Mouse (Mus musculus) bone marrow macrophage, adult 2 months (primary cell): ENCODE measurements around the gene Trir. TPM values are rescaled to one million over a fixed set of nuclear protein-coding genes. Genes with fewer than 3 reads are reported as not detected.

Experiments
- H3K27ac ChIP-seq: 2 replicates; pipeline ENCODE4 v1.5.1; 2012; ENCODE audit warnings: low read depth, low read length; ENCODE audit not compliant: insufficient read depth
- H3K4me1 ChIP-seq: 2 replicates; pipeline ENCODE4 v1.6.1; 2012; ENCODE audit warnings: low read length; ENCODE audit not compliant: control insufficient read depth, insufficient read depth
- H3K4me3 ChIP-seq: 2 replicates; pipeline ENCODE4 v1.5.1; 2012; ENCODE audit warnings: mild to moderate bottlenecking, low read length, moderate library complexity; ENCODE audit not compliant: insufficient read depth
- CTCF ChIP-seq: IDR thresholded peaks from 2 replicates; pipeline ENCODE4 v1.5.1; 2012; ENCODE audit warnings: low read depth, mild to moderate bottlenecking, low read length, moderate library complexity
- POLR2A ChIP-seq: IDR thresholded peaks from 2 replicates; pipeline ENCODE4 v1.6.1; 2012; ENCODE audit warnings: mild to moderate bottlenecking, low read depth, low read length, borderline replicate concordance
- polyA plus RNA-seq: library from polyadenylated mRNA; stranded (reverse); fragments of >200 nt; gene quantifications from 2 replicates; pipeline ENCODE4 v1.2.4, GENCODE M21; 2012; ENCODE audit not compliant: missing spikeins, insufficient read depth, insufficient read length

Trir gene
- polyA plus RNA-seq, 1 experiment = 145 TPM

DNA sequence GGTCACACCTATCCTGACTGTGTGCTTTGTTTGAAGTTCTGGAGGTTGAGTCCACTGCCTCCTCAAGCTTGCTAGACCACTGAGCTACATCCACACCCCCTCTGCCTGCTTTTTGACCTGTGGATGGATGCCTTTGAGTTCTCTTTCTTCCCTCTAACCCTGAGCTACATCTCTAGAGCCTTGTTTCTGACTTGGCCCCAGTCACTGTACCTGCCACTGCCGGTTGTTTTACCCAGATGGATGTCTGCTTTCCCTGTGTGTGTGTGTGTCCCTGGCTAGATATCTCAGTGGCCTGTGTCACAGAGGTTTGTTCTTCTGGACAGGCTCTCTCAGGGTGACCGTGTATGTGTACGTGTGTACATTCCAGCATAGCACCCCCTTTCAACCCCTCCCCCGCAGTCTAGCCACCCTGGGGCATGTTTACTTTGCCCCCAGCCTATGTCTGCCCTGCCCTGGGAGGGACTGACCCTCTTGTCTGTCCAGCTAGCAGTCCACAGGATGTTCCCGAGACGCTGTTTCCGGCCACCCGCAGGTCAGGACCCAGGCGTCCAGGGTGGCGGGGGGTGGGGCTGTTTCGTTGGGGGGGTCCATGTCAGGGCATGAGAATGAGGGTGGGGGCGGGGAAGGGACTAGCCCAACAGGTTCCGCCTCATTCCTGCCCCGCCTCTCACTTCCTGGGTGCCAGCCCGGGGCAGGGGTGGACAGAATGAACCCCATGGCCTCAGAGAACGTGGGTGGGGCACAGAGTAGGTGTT lies 42.2 kb upstream of the Trir start:
- Histone ChIP-seq H3K4me3 (peak overlapping the region; percentile 71), H3K27ac (peak overlapping the region; percentile 99), H3K4me1 (peaks cover 53% of the 10 kb centered on the region)
- TF ChIP-seq POLR2A (no peak), CTCF (no peak)

DNA sequence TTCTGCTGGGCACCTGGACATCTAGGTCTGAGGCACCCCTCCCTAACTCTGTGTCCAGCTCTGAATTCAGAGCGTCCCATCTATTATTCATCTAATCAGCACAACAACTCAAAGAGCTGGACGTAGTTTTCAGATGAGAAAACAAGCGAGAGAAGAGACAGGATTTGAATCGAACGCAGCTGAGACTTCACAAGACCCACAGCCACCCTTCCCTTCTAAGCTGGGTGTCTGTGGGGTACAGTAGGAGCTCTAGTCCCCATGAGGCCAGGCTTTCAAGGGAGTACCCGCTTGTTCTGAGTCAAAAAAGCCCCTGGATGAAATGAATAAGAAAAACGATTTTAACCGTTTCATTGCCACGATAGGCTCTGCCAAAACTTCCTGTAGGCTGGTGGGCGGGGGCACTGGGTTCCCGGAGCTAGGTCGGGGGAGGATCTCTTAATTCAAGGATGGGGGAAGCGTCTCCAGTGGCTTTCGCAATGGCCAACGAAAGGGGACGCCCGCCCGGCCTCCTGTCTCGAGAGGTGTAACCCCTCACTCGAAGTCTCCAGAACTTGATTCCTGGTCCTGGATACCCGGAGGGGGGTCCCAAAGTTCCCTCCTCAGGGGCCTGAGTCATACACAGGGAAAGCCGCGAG lies 41.5 kb upstream of the Trir start:
- Histone ChIP-seq H3K27ac (peak overlapping the region; percentile 99), H3K4me1 (peaks cover 53% of the 10 kb centered on the region), H3K4me3 (peak overlapping the region; percentile 71)
- TF ChIP-seq POLR2A = no peak
- no peak; the same call in 1 of the 2 replicates for TF ChIP-seq CTCF

DNA sequence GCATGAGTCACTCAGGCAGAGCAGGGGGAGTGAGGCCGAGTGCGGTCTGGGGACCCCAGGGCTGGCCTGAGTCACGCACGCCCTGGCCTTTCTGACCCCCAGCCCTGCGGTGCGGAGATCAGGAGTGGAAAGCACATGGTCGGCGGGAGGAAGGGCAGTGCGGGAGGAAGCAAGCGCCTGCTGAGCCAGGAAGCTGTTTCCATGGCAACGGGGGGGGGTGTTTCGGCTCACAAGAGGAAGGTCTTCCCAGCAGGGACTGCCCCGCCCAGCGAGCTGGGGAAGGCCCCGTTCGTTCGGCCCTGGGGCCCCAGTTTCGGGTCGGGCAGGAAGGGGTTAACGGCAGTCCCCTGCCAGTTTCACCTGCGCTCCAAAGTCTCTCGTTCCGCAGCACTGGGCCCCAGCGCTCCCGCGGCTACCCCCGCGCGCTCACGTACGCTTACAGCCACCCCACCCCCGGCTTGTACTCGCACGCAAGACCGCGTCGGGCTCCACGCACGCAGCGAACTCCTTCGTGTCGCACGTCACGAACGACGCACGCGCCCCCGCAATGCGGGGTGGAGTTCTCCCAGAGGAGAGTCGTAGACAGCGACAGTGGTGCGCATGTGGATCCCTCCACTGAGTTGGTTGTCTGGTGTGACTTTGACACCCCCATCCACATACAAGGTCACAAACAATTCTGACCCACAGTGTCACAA lies 40.8 kb upstream of the Trir start:
- peaks cover 52% of the 10 kb centered on the region for H3K4me1 ChIP-seq
- H3K27ac ChIP-seq = peak overlapping the region; percentile 99
- TF ChIP-seq POLR2A = no peak
- no peak for TF ChIP-seq CTCF
- peak overlapping the region; percentile 71 for H3K4me3 ChIP-seq

DNA sequence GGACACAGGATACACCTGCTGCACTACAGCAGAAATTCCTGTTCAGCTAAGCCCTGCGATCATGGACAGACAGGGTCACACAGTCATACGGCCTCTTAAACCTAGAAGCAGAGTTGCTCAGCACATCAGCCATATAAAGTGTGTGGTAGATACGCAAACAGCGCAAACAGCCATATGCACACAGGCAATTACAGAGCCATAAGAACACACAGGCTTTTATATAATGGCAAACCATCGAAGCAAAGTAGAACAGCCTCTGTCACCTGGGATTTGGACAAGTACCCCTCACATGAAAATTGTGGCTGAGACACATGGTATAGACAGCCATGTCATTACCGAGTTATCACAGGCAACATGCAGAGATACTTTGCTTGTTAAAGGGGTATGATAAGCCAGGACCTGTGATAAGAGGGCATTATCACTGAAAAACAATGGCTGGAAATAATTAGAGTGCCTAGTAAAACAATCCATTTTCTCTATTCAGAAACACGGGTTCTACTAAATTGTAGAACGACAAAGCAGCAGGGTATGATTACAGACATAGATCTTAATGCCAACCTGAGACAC lies 40.2 kb upstream of the Trir start:
- peak overlapping the region; percentile 99 for H3K27ac ChIP-seq
- peaks cover 49% of the 10 kb centered on the region for H3K4me1 ChIP-seq
- peak overlapping the region; percentile 71 for H3K4me3 ChIP-seq
- no peak for TF ChIP-seq POLR2A
- TF ChIP-seq CTCF = no peak

DNA sequence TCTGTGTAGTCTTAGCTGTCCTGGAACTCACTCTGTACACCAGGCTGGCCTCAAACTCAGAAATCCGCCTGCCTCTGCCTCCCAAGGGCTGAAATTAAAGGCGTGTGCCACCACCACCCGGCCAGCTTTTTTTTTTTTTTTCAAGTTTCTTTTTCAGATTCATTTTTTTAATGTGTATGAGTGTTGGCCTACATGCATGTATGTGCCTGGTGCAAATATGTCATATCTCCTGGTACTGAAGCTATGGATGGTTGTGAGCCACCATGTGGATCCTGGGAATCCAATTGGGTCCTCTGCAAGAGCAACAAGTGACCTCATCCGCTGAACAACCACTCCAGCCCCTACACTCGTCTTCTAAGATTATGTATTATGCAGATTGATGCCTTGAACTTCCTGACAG lies 39.2 kb upstream of the Trir start:
- Histone ChIP-seq H3K4me3 (no peak overlapping the region), H3K27ac (no peak overlapping the region), H3K4me1 (peaks cover 40% of the 10 kb centered on the region)
- TF ChIP-seq POLR2A = no peak
- no peak for TF ChIP-seq CTCF

DNA sequence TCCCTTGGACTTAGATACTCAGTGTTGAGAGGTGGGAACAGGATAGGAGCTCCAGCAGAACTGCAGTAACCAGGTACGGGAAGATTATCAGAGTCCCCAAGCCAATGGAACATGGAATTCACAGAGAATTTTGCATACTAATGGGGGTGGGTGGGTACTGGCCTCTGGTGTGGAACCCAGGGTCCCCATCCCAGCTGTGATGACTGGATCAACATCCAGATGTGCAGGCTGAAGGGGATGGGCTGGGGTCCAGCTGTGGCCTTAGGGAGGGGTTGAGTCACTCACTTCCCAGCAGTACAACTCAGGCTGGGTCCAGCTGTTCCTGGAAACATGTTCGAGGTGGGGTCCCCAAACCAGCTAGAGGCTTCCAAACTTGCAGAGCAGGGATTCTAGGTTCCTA lies 38.7 kb upstream of the Trir start:
- Histone ChIP-seq H3K4me1 (peaks cover 37% of the 10 kb centered on the region), H3K27ac (no peak overlapping the region), H3K4me3 (no peak overlapping the region)
- no peak for TF ChIP-seq POLR2A
- TF ChIP-seq CTCF = no peak

DNA sequence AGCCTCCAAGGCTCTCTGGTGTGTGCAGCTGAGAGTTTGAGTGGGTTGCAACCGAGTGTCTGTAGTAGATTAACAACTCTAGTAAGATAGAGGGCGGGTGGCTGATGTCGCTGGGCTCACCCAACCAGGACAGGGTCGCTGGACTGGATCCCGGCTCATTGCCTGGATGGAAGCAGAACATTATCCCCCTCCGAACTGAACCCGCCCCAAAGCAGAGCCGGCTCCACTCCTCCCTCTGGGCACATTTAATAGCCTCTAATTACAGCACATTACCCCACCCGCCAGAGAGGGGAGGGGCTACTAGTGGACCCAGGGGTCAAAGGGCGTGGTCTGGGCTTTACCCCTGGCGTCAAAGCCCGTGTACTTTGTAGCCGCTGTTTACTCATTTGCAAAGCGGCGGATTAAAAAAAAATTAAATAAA lies 37.3 kb upstream of the Trir start:
- TF ChIP-seq CTCF (no peak), POLR2A (no peak)
- H3K4me1 ChIP-seq = peaks cover 23% of the 10 kb centered on the region
- no peak overlapping the region for H3K27ac ChIP-seq
- H3K4me3 ChIP-seq = no peak overlapping the region

DNA sequence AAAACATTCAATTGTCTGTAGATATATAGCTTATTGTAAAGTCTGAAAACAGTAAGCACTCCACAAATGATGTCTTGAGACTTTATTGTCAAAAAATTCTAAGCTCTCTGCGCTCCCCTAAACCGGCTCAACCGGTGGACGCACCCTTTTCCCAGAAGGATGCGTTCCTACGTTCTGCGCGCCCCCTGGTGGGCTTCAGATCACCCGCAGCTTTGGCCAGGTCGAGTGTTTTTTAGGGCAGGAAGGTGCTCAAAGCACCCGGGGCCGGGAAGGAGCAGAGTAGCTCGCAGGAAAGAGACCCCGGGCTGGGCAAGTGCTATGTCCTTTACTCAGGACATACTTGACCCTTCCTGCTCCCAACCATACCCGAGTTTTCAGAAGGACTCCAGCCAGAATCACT lies 36.8 kb upstream of the Trir start:
- peaks cover 20% of the 10 kb centered on the region for H3K4me1 ChIP-seq
- H3K27ac ChIP-seq = peak overlapping the region; percentile 46
- peak overlapping the region; percentile 62 for H3K4me3 ChIP-seq
- TF ChIP-seq POLR2A (no peak), CTCF (peak; percentile 61; the same call in 1 of the 2 replicates)

DNA sequence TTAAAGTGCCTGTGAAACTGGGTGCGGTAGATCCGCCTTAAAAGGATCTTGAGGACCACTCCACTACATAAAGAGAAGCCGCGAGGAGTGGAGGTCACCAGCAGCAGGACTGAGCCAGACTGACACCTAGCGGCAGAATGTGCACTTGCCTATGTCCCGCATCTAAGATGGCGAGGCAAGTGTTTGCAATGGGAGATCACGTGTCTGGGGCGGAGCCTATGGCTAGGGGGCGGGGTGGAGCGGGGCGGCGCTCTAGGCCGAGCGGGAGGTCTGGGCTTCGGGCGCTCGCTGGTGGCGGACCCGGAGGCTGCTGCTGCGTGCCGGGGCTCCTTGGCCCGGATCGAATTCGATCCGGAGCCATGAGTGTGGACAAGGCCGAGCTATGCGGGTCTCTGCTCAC lies 36.3 kb upstream of the Trir start, which contains the start of gene Hook2:
TSS of gene Hook2 (plus strand) at position 255 of the 400 bp plus-strand sequence.
- H3K4me1 ChIP-seq = peaks cover 17% of the 10 kb centered on the region
- TF ChIP-seq CTCF (no peak; the same call in none of the 2 replicates), POLR2A (0 out of 2 replicates have a peak, but pooled peaks have one; percentile 46)
- H3K27ac ChIP-seq = peak within 1 kb of the TSS; percentile 46
- H3K4me3 ChIP-seq = peak within 1 kb of the TSS; percentile 81
